Mouse (Mus musculus) myocyte (in vitro differentiated cells): ENCODE results near the gene Atp8b2.

Source experiments
- POLR2A ChIP-seq: IDR thresholded peaks from one replicate; pipeline ENCODE4 v1.6.1; 2011; ENCODE audit warnings: low read depth, mild to moderate bottlenecking, control low read depth, moderate library complexity; ENCODE audit not compliant: insufficient read length
- TCF12 ChIP-seq: IDR thresholded peaks from one replicate; pipeline ENCODE4 v1.6.1; 2011; ENCODE audit warnings: mild to moderate bottlenecking, control low read depth; ENCODE audit not compliant: poor library complexity, insufficient read depth, severe bottlenecking

- TF ChIP-seq TCF12 (no peak), POLR2A (no peak)
These were observed 20.4 kb downstream of the Atp8b2 start for GRCm38 (mm10) chr3:89942894-89943293.
